Mouse (Mus musculus): Measurements from ENCODE around the gene AL731706.1. TPM values are rescaled to one million over a fixed set of nuclear protein-coding genes. Genes with fewer than 3 reads are reported as not detected.

AL731706.1 gene
- polyA plus RNA-seq, 1 experiment from 2014 or later, result 37.4 TPM

GRCm38 (mm10) chr2:136833976-136834714, 57.0 kb downstream of the AL731706.1 start:
- no peak for ATAC-seq (ENCODE audit: insufficient number of reproducible peaks, insufficient read depth, low FRiP score, low TSS enrichment, low read depth)
- H3K4me1 ChIP-seq, result no peaks in the 10 kb centered on the region
- no peak overlapping the region for H3K4me3 ChIP-seq
- no peaks in the 10 kb centered on the region for H3K36me3 ChIP-seq
- 83% methylated on average over 3 of the region's 3 CpGs for WGBS
- H3K27me3 ChIP-seq, result no peaks in the 10 kb centered on the region
- H3K9ac ChIP-seq, result no peak overlapping the region
- H3K4me2 ChIP-seq, result no peak overlapping the region
- no peak overlapping the region for H3K27ac ChIP-seq
- no peaks in the 10 kb centered on the region for H3K9me3 ChIP-seq

DNA sequence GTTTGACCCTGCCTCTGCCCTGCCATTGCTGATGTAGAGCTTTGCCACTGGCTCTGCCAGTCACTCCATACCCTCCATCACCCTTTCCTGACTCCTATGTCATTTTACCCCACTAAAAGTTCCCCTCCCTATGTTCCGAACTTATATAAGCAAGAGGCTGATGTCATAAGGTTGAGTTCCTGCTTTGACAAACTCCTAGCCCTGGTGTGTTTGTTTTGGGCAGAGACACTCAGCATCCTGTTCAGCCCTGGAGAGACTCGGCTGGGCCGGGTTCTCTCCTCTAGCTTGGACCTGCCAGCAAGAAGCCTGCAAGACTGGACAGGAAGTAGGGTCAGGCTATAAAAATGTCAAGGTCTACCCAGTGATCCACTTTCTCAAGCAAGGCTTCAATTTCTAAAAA, 58.3 kb downstream of the AL731706.1 start:
- no peak for ATAC-seq (ENCODE audit: insufficient number of reproducible peaks, insufficient read depth, low FRiP score, low TSS enrichment, low read depth)
- Histone ChIP-seq H3K4me2 (no peak overlapping the region), H3K4me3 (no peak overlapping the region), H3K4me1 (no peaks in the 10 kb centered on the region), H3K27ac (no peak overlapping the region), H3K27me3 (no peaks in the 10 kb centered on the region), H3K9me3 (no peaks in the 10 kb centered on the region), H3K9ac (no peak overlapping the region), H3K36me3 (no peaks in the 10 kb centered on the region)
- WGBS, result 57% methylated on average over 3 of the region's 3 CpGs

Other genes starting within 250 kb of the AL731706.1 start
- 4.4 and 6.4 TPM in 2 replicates for gene Snap25, start 177.9 kb downstream of the AL731706.1 start, polyA plus RNA-seq (2015; fragmentation: Nextera tagmentation; extraction: Ambion mirVana)
- gene AL731706.2, start 5.7 kb downstream of the AL731706.1 start, polyA plus RNA-seq (2015; fragmentation: Nextera tagmentation; extraction: Ambion mirVana), result 30.9 and 40.3 TPM in 2 replicates
- gene Slx4ip, start 171 bp downstream of the AL731706.1 start, polyA plus RNA-seq (2015; fragmentation: Nextera tagmentation; extraction: Ambion mirVana), result 8.2 and 8.8 TPM in 2 replicates
- 13.2 and 15.0 TPM in 2 replicates for gene Mkks, start within 50 bp of the AL731706.1 start, polyA plus RNA-seq (2015; fragmentation: Nextera tagmentation; extraction: Ambion mirVana)
- gene Jag1, start 225.3 kb upstream of the AL731706.1 start, polyA plus RNA-seq (2015; fragmentation: Nextera tagmentation; extraction: Ambion mirVana), result 27.8 and 32.5 TPM in 2 replicates